Mouse (Mus musculus) cerebellum, adult 18-20 months (tissue): ENCODE results near the gene Gm21560.
"Not testable (repeated sequence)": the region's sequence is repeated elsewhere in the genome, so short reads cannot be mapped to it uniquely, and the experiment has no call there.

ENCODE experiments used
- DNase-seq, 2 experiments: peaks; one replicate each; pipeline ENCODE4 v3.0.0; 2021

Gene Gm21560

DNA sequence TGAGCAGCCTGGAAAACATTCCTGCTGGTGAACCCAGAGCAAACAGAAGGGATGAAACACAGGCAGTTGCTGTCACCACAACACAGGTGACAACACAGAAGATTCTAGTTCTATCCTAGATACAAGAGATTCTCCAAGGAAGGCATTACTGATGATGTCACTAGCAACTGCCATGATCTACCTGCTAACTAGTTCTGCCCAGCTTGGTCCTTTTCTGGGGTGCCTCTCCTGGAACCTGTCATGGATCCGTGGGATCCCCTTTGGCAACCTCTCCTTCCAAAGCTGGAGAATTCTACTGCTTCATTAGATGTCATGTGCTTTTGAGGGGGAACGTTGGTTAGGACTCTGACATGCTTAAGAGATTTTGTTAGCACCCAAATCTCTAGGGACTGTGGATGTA lies at the start of gene Gm21560:
Gene Gm21560 (minus strand): TSS at position 101 of the 400 bp plus-strand sequence.
- DNase-seq = not testable (repeated sequence)

DNA sequence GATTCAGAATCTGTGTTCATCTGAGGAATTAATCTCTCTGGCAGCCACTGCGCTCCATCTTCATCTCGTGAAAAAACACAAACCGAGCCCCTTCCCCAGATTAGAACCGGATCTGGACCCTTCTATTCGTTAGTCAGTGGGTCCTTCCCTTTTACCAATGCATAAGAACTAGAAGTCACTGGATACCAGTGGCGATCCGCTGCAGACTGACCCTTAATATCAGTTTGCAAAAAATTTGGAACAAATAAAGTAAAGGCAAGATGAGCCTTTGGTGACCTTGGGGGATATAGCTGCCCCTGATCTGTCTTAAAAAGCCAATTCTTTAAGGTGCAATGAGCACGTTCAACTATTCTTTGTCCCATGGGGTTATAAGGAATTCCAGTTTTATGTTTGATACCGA lies 55.6 kb downstream of the Gm21560 start:
- DNase-seq = not testable (repeated sequence)

DNA sequence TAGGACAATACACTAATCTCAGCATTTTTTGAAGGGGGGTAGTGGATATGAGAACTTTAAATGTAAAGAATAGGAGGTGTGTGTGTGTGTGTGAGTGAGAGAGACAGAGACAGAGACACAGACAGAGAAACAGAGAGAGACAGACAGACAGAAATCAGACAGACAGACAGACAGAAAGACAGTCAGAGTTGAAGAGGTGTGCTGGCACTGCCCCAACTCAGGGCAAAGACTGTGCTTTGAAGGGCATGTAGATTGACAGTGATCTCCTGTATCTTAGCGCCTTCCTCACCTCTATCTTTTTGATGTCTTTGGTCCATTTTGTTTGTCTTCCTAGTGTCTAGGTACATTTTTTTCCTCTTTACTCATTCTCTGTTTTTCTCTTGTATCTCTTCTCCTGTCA lies 58.0 kb downstream of the Gm21560 start:
- not testable (repeated sequence) for DNase-seq
